Mouse (Mus musculus) retina, postnatal 7 days (tissue): ENCODE measurements around the gene Clcn7.

ENCODE experiments used
- DNase-seq: peaks from one replicate; pipeline ENCODE4 v3.0.0-alpha.2; 2012; ENCODE audit warnings: low read depth, low spot score

Clcn7 gene

DNA sequence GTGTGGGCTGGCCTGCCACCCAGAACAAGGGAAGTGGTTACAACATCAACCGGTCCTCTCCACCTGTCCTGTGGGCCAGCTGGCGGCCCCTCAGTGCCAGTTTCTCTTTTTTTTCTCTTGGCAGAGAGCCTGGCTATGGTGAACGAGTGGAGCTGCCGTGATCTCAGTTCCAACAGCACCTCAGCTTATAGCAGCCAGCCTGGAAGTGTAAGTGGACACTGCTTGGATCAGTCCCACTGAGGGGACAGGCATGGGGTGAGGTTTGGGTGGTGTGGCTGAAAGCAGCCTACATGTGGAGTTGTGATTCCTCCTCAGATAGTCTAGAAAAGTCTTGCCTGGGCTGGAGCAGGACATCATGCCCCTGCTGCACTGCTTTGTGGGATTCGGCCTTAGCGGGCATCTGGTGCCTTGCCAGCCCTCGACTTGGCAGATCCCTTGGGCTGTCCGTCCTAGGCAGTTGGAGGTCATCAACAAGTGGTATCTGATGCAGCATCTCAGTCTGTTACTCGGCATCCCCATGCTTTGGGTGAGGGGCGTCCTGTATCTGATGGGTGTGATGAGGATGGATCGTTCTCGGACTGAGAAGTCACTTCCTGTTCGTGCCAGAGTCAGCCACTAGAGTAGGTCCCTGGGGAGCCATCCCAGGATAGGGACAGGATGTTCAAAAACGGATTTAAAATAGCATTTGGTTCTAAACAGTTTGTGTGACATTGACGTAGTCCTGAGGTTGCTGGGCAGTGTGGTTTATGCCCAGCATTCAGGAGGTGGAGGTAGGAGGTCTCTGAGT is 77.7 kb downstream of the Clcn7 start:
- no peak for DNase-seq

DNA sequence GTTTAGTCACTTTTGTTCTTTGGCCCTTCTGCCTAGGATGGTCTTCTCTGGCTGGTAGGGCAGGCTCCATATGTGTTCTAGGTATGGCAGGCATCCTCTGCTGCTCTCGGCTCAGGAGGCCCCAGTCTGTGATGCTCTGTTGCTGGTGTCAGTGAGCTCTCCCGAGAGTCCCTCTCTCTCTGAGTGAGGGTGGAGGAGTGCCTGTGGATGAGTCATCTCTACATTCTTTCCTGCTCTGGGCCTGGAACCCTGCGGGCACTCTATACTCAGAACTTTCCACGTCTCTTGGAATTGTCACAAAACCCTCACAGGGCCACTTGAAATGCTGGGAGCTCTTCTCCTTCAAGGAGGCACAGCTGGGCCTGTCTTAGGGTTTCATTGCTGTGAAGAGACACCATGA is 78.5 kb downstream of the Clcn7 start:
- DNase-seq, result no peak
